Mouse (Mus musculus): ENCODE measurements around the gene Rnf151.

DNA sequence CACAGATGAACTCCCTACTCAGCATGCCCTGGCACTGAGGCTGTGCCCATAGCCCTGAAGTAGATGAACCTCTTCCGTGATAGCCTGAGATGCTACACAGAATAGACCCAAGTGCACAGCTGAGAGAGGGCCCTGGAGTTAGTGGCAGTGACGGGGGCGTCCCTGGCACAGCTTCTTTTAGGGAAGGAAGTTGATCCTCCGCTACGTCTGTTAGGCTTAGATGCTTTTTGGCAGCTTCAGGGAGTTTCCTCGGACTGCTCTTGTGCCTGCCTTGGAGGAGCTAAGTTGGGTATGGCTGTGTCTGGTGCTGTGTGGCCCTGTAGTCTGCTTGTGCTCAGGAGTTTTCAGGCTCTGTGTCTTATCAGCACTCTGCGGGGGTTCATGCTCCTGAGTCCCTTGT is 43.6 kb downstream of the Rnf151 start:
- TF ChIP-seq CTCF (IDR thresholded peaks at IDR 0.05; ENCODE audit: extremely low read depth, insufficient read depth, insufficient read length, insufficient replicate concordance) (no peak), POLR2A (IDR thresholded peaks at IDR 0.05; ENCODE audit: low read depth, low read length) (no peak)

Data from spleen, adult 2 months (tissue).